Mouse (Mus musculus) E14TG2a.4 (cell line): ENCODE results near the gene Ntsr1.

Experiments used
- H3K27me3 ChIP-seq: 2 replicates; pipeline ENCODE4 v1.6.1; 2014; ENCODE audit warnings: low read length, control low read depth; ENCODE audit not compliant: insufficient read depth
- H3K36me3 ChIP-seq: 2 replicates; pipeline ENCODE4 v1.6.1; 2014; ENCODE audit warnings: low read length, control low read depth; ENCODE audit not compliant: insufficient read depth
- H3K4me1 ChIP-seq: replicated peaks from 2 replicates; pipeline ENCODE4 v1.6.1; 2014; ENCODE audit warnings: low read depth, low read length, control low read depth
- H3K4me3 ChIP-seq: replicated peaks from 2 replicates; pipeline ENCODE4 v1.5.1; 2014; ENCODE audit warnings: mild to moderate bottlenecking, low read length
- H3K9me3 ChIP-seq: 2 replicates; pipeline ENCODE4 v1.6.1; 2014; ENCODE audit warnings: low read length, control low read depth
- CTCF ChIP-seq: conservative IDR thresholded peaks from 2 replicates; pipeline ENCODE4 v1.5.1; 2014; ENCODE audit warnings: low read length
- NANOG ChIP-seq: IDR thresholded peaks from 2 replicates; pipeline ENCODE4 v1.6.1; 2014; ENCODE audit warnings: borderline replicate concordance, low read length, mixed read lengths
- POU5F1 ChIP-seq: IDR thresholded peaks from 2 replicates; pipeline ENCODE4 v1.6.1; 2014; ENCODE audit warnings: low read length, borderline replicate concordance

Gene Ntsr1

GRCm38 (mm10) chr2:180531671-180532385 lies 32.1 kb downstream of the Ntsr1 start:
- no peak overlapping the region for H3K4me3 ChIP-seq
- peaks cover 19% of the 10 kb centered on the region for H3K4me1 ChIP-seq
- H3K36me3 ChIP-seq, result no peaks in the 10 kb centered on the region
- 0 out of 2 replicates have a peak, but pooled peaks cover 3% of the 10 kb centered on the region for H3K9me3 ChIP-seq
- peaks cover 56% of the 10 kb centered on the region for H3K27me3 ChIP-seq
- TF ChIP-seq NANOG, result no peak
- TF ChIP-seq CTCF, result no peak
- no peak for TF ChIP-seq POU5F1

DNA sequence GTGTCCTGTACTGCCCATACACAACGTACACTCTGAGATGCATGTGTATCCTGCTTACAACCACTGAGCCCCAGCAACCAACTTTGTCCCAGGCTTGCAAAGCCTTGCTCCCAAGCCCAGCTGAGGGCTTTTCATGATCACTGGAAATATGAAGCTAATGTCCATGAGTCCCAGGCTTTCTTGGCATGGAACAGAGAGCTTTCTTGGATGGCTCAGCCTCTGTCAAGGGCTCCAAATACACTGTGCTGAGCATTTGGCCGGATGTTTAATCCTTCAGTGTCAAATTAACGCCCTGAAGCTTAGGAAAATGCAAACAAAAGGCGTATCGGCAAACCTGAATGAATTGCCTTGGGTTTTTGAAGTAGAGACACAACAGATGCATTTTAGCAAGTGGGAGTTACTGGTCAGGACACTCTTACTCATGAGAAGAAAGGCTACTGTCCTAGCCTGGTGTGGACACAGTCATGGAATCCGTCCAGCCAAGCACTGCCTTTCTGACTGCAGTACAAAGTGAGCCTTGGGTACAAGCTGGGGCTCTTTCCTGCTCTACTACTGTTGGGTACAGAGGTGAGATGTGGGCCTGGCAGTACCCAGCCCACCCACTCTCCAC lies 32.7 kb downstream of the Ntsr1 start:
- Histone ChIP-seq H3K4me3 (no peak overlapping the region), H3K4me1 (peaks cover 17% of the 10 kb centered on the region), H3K36me3 (no peaks in the 10 kb centered on the region), H3K9me3 (0 out of 2 replicates have a peak, but pooled peaks cover 3% of the 10 kb centered on the region), H3K27me3 (peaks cover 50% of the 10 kb centered on the region)
- TF ChIP-seq CTCF (no peak), POU5F1 (no peak), NANOG (no peak)

DNA sequence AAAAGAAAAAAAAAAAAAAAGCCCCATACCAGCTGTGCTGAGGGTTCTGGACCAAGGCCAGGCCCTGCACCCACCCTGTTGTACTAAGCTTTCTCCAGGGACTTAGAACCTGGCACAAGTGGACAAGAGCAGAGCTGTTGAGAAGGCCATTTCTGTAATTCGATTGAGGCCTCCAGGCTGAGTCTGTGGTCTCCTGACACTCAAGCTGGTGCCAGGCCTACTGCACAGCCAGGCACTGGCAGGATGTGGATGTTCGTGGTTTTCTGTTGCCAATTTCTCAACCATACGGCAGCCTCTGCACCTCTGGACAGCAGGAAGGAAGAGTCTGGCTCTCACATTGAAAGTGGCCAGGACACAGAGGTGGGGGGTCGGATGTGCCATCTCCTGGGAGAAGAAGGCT lies 33.5 kb downstream of the Ntsr1 start:
- H3K27me3 ChIP-seq, result peaks cover 44% of the 10 kb centered on the region
- TF ChIP-seq CTCF, result no peak
- TF ChIP-seq POU5F1, result no peak
- TF ChIP-seq NANOG, result no peak
- 0 out of 2 replicates have a peak, but pooled peaks cover 3% of the 10 kb centered on the region for H3K9me3 ChIP-seq
- peaks cover 12% of the 10 kb centered on the region for H3K4me1 ChIP-seq
- no peak overlapping the region for H3K4me3 ChIP-seq
- H3K36me3 ChIP-seq, result no peaks in the 10 kb centered on the region

DNA sequence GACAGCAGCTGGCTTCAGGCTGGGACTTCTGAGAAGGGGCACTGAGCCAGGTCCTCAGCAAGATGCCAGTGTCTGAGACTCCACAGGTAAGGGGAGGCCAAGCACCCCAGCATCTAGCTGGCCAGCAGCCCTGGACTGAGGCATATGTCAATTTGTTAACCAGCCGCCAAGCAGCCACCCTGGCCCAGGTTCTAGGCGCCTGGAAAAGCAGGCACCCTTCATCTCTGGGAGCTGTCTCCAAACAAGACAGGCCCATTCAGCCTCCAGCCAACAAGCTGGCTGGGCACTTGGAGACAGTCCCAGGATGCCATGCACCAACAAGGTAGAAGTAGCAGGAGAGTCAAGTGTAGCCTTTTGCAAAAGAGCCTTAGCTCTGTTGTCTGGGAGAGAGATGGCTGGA lies 43.9 kb downstream of the Ntsr1 start:
- Histone ChIP-seq H3K36me3 (no peaks in the 10 kb centered on the region), H3K4me3 (no peak overlapping the region), H3K4me1 (peaks cover 26% of the 10 kb centered on the region), H3K9me3 (0 out of 2 replicates have a peak, but pooled peaks cover 3% of the 10 kb centered on the region), H3K27me3 (peaks cover 40% of the 10 kb centered on the region)
- no peak for TF ChIP-seq NANOG
- TF ChIP-seq POU5F1, result no peak
- TF ChIP-seq CTCF, result no peak

GRCm38 (mm10) chr2:180545046-180545445 lies 45.3 kb downstream of the Ntsr1 start:
- Histone ChIP-seq H3K9me3 (0 out of 2 replicates have a peak, but pooled peaks cover 3% of the 10 kb centered on the region), H3K4me1 (peaks cover 26% of the 10 kb centered on the region), H3K36me3 (no peaks in the 10 kb centered on the region), H3K27me3 (peaks cover 40% of the 10 kb centered on the region), H3K4me3 (peak overlapping the region; percentile 29; the same call in 1 of the 2 replicates)
- TF ChIP-seq POU5F1, result no peak
- TF ChIP-seq CTCF, result no peak
- TF ChIP-seq NANOG, result no peak

DNA sequence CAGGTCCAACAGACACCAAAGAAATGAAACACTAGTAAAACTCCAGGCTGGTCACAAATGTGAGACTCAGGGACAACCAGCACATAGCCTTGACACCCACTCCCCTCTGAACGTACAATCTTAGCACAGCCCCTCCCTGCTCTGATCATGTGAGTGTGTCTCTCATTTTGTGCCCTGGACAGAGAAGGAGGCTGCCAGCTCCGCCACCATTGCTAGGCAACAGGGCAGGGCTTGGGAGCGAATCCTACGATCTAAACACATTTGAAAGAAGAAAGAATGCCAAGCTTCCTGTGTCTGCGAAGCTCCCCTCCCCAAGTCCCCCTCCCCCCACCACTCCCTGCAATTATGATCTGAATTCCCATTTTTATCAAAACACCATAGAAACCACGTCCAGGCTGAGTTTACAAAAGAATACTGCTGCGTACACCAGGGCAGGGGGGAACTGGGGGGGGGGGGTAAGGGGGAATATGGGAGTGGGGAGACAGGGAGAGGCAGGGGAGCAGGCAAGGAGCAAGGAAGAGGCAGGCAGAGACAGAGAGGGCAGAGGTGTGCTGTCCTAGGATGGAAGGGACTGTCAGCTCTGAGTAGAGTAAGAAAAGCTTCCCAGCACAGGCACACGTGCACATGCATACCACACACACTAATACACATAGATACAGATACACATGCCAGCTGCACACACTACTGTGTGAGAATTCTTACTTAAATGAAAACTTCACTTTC lies 47.8 kb downstream of the Ntsr1 start:
- no peaks in the 10 kb centered on the region for H3K36me3 ChIP-seq
- H3K4me3 ChIP-seq, result no peak overlapping the region
- H3K9me3 ChIP-seq, result 0 out of 2 replicates have a peak, but pooled peaks cover 3% of the 10 kb centered on the region
- H3K27me3 ChIP-seq, result peaks cover 36% of the 10 kb centered on the region
- TF ChIP-seq POU5F1 (no peak), NANOG (no peak), CTCF (no peak)
- H3K4me1 ChIP-seq, result peaks cover 22% of the 10 kb centered on the region

GRCm38 (mm10) chr2:180552340-180552739 lies 52.6 kb downstream of the Ntsr1 start:
- H3K9me3 ChIP-seq, result no peaks in the 10 kb centered on the region
- H3K27me3 ChIP-seq, result 0 out of 2 replicates have a peak, but pooled peaks cover 5% of the 10 kb centered on the region
- H3K4me1 ChIP-seq, result peaks cover 8% of the 10 kb centered on the region
- H3K4me3 ChIP-seq, result no peak overlapping the region
- TF ChIP-seq NANOG, result no peak
- no peak for TF ChIP-seq POU5F1
- no peak for TF ChIP-seq CTCF
- no peaks in the 10 kb centered on the region for H3K36me3 ChIP-seq

DNA sequence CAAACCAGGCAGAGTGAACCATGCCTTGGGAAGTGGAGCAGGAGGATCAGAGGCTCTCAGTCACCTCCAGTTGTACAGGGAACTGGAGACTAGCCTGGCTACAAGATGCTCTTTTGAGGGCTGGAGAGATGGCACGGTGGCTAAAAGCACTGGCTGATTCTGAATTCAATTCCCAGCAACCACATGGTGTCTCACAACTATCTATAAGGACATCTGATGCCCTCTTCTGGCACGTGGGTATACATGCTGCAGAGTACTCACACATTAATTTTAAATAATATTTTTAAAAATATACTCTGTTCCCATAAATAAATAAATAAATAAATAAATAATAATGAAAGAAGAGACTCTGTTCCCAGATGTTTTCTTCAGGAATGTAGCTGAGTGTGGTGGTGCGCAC lies 55.4 kb downstream of the Ntsr1 start:
- no peaks in the 10 kb centered on the region for H3K4me1 ChIP-seq
- TF ChIP-seq POU5F1 (no peak), CTCF (no peak), NANOG (no peak)
- H3K9me3 ChIP-seq, result no peaks in the 10 kb centered on the region
- no peaks in the 10 kb centered on the region for H3K36me3 ChIP-seq
- H3K4me3 ChIP-seq, result no peak overlapping the region
- 0 out of 2 replicates have a peak, but pooled peaks cover 4% of the 10 kb centered on the region for H3K27me3 ChIP-seq

DNA sequence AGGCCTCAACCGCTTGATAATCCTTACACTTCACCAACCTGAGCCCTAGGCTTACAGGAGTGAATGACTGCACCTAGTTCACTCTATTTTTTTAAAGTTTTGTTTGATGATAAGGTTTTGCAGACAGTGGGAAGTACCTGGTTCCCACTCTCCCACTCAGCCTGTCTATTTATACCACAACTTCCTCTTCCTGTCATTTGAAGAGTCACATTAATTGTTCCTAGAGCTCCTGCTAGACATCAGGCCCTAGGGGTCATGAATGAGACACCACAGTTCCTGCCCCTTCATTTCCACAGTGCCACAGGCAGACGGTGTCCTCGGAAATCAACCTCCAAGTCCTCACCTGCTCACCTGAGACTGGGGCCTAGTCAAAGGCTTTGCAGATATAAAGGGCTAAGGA lies 56.7 kb downstream of the Ntsr1 start:
- TF ChIP-seq POU5F1, result no peak
- Histone ChIP-seq H3K4me1 (no peaks in the 10 kb centered on the region), H3K4me3 (no peak overlapping the region), H3K36me3 (no peaks in the 10 kb centered on the region), H3K27me3 (peaks cover 5% of the 10 kb centered on the region), H3K9me3 (no peaks in the 10 kb centered on the region)
